Mouse (Mus musculus): ENCODE measurements at regions not wholly inside any gene's neighbourhood (a gene's known extent, or its start where the extent isn't known, plus 50 kb on each side); places are given as distances from the start of the nearest gene placed in this dataset.

- no peaks in the 10 kb centered on the region for H3K36me3 ChIP-seq (ENCODE audit: control insufficient read depth, insufficient read depth)
- no peak for TF ChIP-seq REST (IDR thresholded peaks at IDR 0.05; ENCODE audit: insufficient read depth, insufficient read length)
- no peak for TF ChIP-seq POLR2A (IDR thresholded peaks at IDR 0.05; ENCODE audit: insufficient read length, low read depth)
- no peak for TF ChIP-seq TCF12 (IDR thresholded peaks at IDR 0.05; ENCODE audit: insufficient read depth, poor library complexity, severe bottlenecking)
- no peak for TF ChIP-seq MAX (IDR thresholded peaks at IDR 0.05; ENCODE audit: low read depth)
- 0 out of 2 replicates have a peak, but pooled peaks have one; percentile 9 for TF ChIP-seq CEBPB (IDR thresholded peaks at IDR 0.05; ENCODE audit: insufficient read depth, poor library complexity, severe bottlenecking)
- no peak for TF ChIP-seq SRF (IDR thresholded peaks at IDR 0.05; ENCODE audit: control insufficient read depth, insufficient read length, low read depth)
- no peak for TF ChIP-seq MYOG (IDR thresholded peaks at IDR 0.05; ENCODE audit: control insufficient read depth in 1 of 3, insufficient read depth in 1 of 3, insufficient read length in 2 of 3, low read depth in 2 of 3)
- no peak for TF ChIP-seq MYOD1 (IDR thresholded peaks at IDR 0.05; ENCODE audit: control insufficient read depth in 1 of 3, insufficient read length in 2 of 3, low read depth in 2 of 3)
- no peak for TF ChIP-seq E2F4 (IDR thresholded peaks at IDR 0.05; ENCODE audit: insufficient read depth)
- H3ac ChIP-seq (ENCODE audit: control insufficient read depth, insufficient read length) = no peak overlapping the region
- peak overlapping the region; percentile 31 for H3K4me2 ChIP-seq (ENCODE audit: low read depth)
- H3K79me2 ChIP-seq (ENCODE audit: control insufficient read depth, insufficient read depth) = no peaks in the 10 kb centered on the region
- H3K4me3 ChIP-seq = no peak overlapping the region
- H3K27me3 ChIP-seq (ENCODE audit: control insufficient read depth, insufficient read depth, insufficient read length) = no peaks in the 10 kb centered on the region
Observed at GRCm38 (mm10) chr16:93109683-93110407, 283.9 kb upstream of the Runx1 start.

GRCm38 (mm10) chr16:93107524-93107845 lies 281.5 kb upstream of the Runx1 start:
- Histone ChIP-seq H3ac (ENCODE audit: control insufficient read depth, insufficient read length) (no peak overlapping the region), H3K27me3 (ENCODE audit: control insufficient read depth, insufficient read depth, insufficient read length) (no peaks in the 10 kb centered on the region), H3K36me3 (ENCODE audit: control insufficient read depth, insufficient read depth) (no peaks in the 10 kb centered on the region), H3K4me2 (ENCODE audit: low read depth) (no peak overlapping the region), H3K4me3 (no peak overlapping the region), H3K79me2 (ENCODE audit: control insufficient read depth, insufficient read depth) (no peaks in the 10 kb centered on the region)
- TF ChIP-seq SRF (IDR thresholded peaks at IDR 0.05; ENCODE audit: control insufficient read depth, insufficient read length, low read depth) (no peak), TCF3 (IDR thresholded peaks at IDR 0.05; ENCODE audit: insufficient read length, low read depth) (no peak), TCF12 (IDR thresholded peaks at IDR 0.05; ENCODE audit: insufficient read depth, poor library complexity, severe bottlenecking) (no peak), POLR2AphosphoS2 (IDR thresholded peaks at IDR 0.05; ENCODE audit: insufficient read length, low read depth) (no peak), CEBPB (IDR thresholded peaks at IDR 0.05; ENCODE audit: insufficient read depth, poor library complexity, severe bottlenecking) (no peak), MAX (IDR thresholded peaks at IDR 0.05; ENCODE audit: low read depth) (no peak), POLR2A (IDR thresholded peaks at IDR 0.05; ENCODE audit: insufficient read length, low read depth) (no peak), MYOG (IDR thresholded peaks at IDR 0.05; ENCODE audit: control insufficient read depth in 1 of 3, insufficient read depth in 1 of 3, insufficient read length in 2 of 3, low read depth in 2 of 3) (no peak), REST (IDR thresholded peaks at IDR 0.05; ENCODE audit: insufficient read depth, insufficient read length) (no peak)

DNA sequence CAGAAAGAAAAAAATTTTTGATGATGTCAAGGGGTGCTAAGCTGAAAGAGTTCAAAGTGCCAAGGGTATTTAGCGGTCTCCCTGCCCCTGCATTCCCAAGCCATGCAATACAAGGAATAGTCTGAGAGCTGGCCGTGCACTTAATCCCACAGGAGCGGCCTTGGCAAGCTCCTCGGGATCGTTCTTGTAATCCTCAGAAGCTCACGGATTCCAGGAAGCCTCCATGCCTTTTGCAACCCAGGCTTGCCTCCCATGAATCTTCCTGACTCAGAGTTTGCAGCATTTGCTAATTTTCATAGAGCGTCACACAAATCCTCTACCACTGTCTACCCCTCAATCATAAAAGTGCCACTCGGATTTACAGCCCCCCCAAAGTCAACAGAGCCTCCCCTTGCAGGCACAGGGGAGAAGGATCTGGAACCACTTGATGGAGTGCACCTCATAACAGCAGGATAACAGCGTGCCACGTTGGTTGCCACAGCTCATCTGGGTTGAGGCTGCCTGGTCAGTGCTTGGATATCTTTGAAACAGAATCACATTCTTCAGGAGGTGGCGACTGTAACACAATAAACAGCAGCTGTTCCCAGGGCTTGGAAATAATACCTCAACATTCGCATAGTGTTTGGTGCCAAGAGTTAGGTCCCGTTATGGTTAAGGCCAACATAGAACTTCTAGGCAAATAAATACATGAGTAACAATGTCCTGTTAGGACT lies 281.0 kb upstream of the Runx1 start:
- Histone ChIP-seq H3K4me2 (ENCODE audit: low read depth) (peak overlapping the region; percentile 58), H3K27me3 (ENCODE audit: control insufficient read depth, insufficient read depth, insufficient read length) (no peaks in the 10 kb centered on the region), H3K36me3 (ENCODE audit: control insufficient read depth, insufficient read depth) (no peaks in the 10 kb centered on the region), H3K4me3 (no peak overlapping the region), H3ac (ENCODE audit: control insufficient read depth, insufficient read length) (no peak overlapping the region), H3K79me2 (ENCODE audit: control insufficient read depth, insufficient read depth) (no peaks in the 10 kb centered on the region)
- peak; percentile 57 to 85 (median 85) for TF ChIP-seq MYOD1 (IDR thresholded peaks at IDR 0.05; ENCODE audit: control insufficient read depth in 1 of 3, insufficient read length in 2 of 3, low read depth in 2 of 3)
- no peak for TF ChIP-seq USF1 (IDR thresholded peaks at IDR 0.05; ENCODE audit: low read depth)
- peak; percentile 75 for TF ChIP-seq TCF12 (IDR thresholded peaks at IDR 0.05; ENCODE audit: insufficient read depth, poor library complexity, severe bottlenecking)
- TF ChIP-seq E2F4 (IDR thresholded peaks at IDR 0.05; ENCODE audit: insufficient read depth) = no peak
- TF ChIP-seq POLR2AphosphoS2 (IDR thresholded peaks at IDR 0.05; ENCODE audit: insufficient read length, low read depth) = no peak
- TF ChIP-seq MAX (IDR thresholded peaks at IDR 0.05; ENCODE audit: low read depth) = no peak
- peak; percentile 23 for TF ChIP-seq TCF3 (IDR thresholded peaks at IDR 0.05; ENCODE audit: insufficient read length, low read depth)
- no peak for TF ChIP-seq REST (IDR thresholded peaks at IDR 0.05; ENCODE audit: insufficient read depth, insufficient read length)
- TF ChIP-seq MYOG (IDR thresholded peaks at IDR 0.05; ENCODE audit: control insufficient read depth in 1 of 3, insufficient read depth in 1 of 3, insufficient read length in 2 of 3, low read depth in 2 of 3) = peak in 2 of 3 experiments; percentile 83 to 91
- TF ChIP-seq SRF (IDR thresholded peaks at IDR 0.05; ENCODE audit: control insufficient read depth, insufficient read length, low read depth) = peak; percentile 70
- TF ChIP-seq CEBPB (IDR thresholded peaks at IDR 0.05; ENCODE audit: insufficient read depth, poor library complexity, severe bottlenecking) = 0 out of 2 replicates have a peak, but pooled peaks have one; percentile 47
- peak; percentile 35 for TF ChIP-seq POLR2A (IDR thresholded peaks at IDR 0.05; ENCODE audit: insufficient read length, low read depth)

DNA sequence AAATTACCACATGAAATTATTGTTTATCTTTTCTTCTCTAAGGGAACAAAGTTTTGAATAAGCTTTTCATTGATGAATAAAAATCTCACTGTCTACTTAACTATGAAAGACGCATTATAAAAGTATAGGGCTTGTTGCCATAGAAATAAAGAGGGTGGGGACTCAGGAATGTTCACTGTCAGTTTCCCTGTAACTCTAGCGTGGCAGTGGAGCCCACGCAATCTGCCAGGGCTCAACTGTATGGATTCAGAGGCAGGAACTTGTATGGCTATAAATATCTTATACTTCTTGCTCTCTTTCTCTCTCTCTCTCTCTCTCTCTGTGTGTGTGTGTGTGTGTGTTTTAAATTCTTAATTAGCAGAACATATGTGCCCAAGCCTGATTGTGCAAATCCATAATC lies 276.2 kb upstream of the Runx1 start:
- Histone ChIP-seq H3K79me2 (ENCODE audit: control insufficient read depth, insufficient read depth) (no peaks in the 10 kb centered on the region), H3K4me3 (no peak overlapping the region), H3K36me3 (ENCODE audit: control insufficient read depth, insufficient read depth) (no peaks in the 10 kb centered on the region), H3ac (ENCODE audit: control insufficient read depth, insufficient read length) (no peak overlapping the region), H3K4me2 (ENCODE audit: low read depth) (no peak overlapping the region), H3K27me3 (ENCODE audit: control insufficient read depth, insufficient read depth, insufficient read length) (no peaks in the 10 kb centered on the region)
- TF ChIP-seq TCF12 (IDR thresholded peaks at IDR 0.05; ENCODE audit: insufficient read depth, poor library complexity, severe bottlenecking) = no peak
- no peak for TF ChIP-seq MYOD1 (IDR thresholded peaks at IDR 0.05; ENCODE audit: control insufficient read depth in 1 of 3, insufficient read length in 2 of 3, low read depth in 2 of 3)
- no peak for TF ChIP-seq USF1 (IDR thresholded peaks at IDR 0.05; ENCODE audit: low read depth)
- TF ChIP-seq E2F4 (IDR thresholded peaks at IDR 0.05; ENCODE audit: insufficient read depth) = no peak
- TF ChIP-seq POLR2A (IDR thresholded peaks at IDR 0.05; ENCODE audit: insufficient read length, low read depth) = no peak
- TF ChIP-seq MYOG (IDR thresholded peaks at IDR 0.05; ENCODE audit: control insufficient read depth in 1 of 3, insufficient read depth in 1 of 3, insufficient read length in 2 of 3, low read depth in 2 of 3) = no peak
- TF ChIP-seq CEBPB (IDR thresholded peaks at IDR 0.05; ENCODE audit: insufficient read depth, poor library complexity, severe bottlenecking) = no peak
- TF ChIP-seq MAX (IDR thresholded peaks at IDR 0.05; ENCODE audit: low read depth) = no peak
- TF ChIP-seq TCF3 (IDR thresholded peaks at IDR 0.05; ENCODE audit: insufficient read length, low read depth) = no peak
- no peak for TF ChIP-seq REST (IDR thresholded peaks at IDR 0.05; ENCODE audit: insufficient read depth, insufficient read length)
- no peak for TF ChIP-seq POLR2AphosphoS2 (IDR thresholded peaks at IDR 0.05; ENCODE audit: insufficient read length, low read depth)
- no peak for TF ChIP-seq SRF (IDR thresholded peaks at IDR 0.05; ENCODE audit: control insufficient read depth, insufficient read length, low read depth)
